Mouse (Mus musculus) embryo, embryonic 10 days (tissue): ENCODE measurements around the gene Il12b.

Experiments
- DNase-seq: peaks from one replicate; pipeline ENCODE4 v3.0.0-alpha.2; 2015; ENCODE audit warnings: low spot score

Gene Il12b

GRCm38 (mm10) chr11:44399763-44400162, at the start of gene Il12b:
TSS of gene Il12b (plus strand) at chr11:44400063.
- DNase-seq: no peak

GRCm38 (mm10) chr11:44354860-44355470, 44.9 kb upstream of the Il12b start:
- no peak for DNase-seq

GRCm38 (mm10) chr11:44356171-44356570, 43.7 kb upstream of the Il12b start:
- DNase-seq: no peak

- DNase-seq: no peak
Observed at GRCm38 (mm10) chr11:44364536-44364935, 35.3 kb upstream of the Il12b start.

GRCm38 (mm10) chr11:44367711-44368110, 32.2 kb upstream of the Il12b start:
- peak; percentile 28 for DNase-seq

- no peak for DNase-seq
Observed at GRCm38 (mm10) chr11:44372856-44373255, 27.0 kb upstream of the Il12b start.

- no peak for DNase-seq
Observed at GRCm38 (mm10) chr11:44377879-44378278, 22.0 kb upstream of the Il12b start.

- no peak for DNase-seq
Observed at GRCm38 (mm10) chr11:44380432-44381051, 19.3 kb upstream of the Il12b start.

GRCm38 (mm10) chr11:44382200-44382599, 17.7 kb upstream of the Il12b start:
- DNase-seq: no peak

GRCm38 (mm10) chr11:44387031-44387430, 12.8 kb upstream of the Il12b start:
- no peak for DNase-seq

GRCm38 (mm10) chr11:44389993-44390701, 9.7 kb upstream of the Il12b start:
- DNase-seq: peak; percentile 31

- peak; percentile 38 for DNase-seq
Observed at GRCm38 (mm10) chr11:44393101-44393810, 6.6 kb upstream of the Il12b start.

- DNase-seq: no peak
Observed at GRCm38 (mm10) chr11:44395401-44395800, 4.5 kb upstream of the Il12b start.

- no peak for DNase-seq
Observed at GRCm38 (mm10) chr11:44397551-44397950, 2.3 kb upstream of the Il12b start.

GRCm38 (mm10) chr11:44398356-44398755, 1.5 kb upstream of the Il12b start:
- DNase-seq: peak; percentile 5

- DNase-seq: peak; percentile 92
Observed at GRCm38 (mm10) chr11:44398782-44399225, 1.1 kb upstream of the Il12b start.

GRCm38 (mm10) chr11:44401635-44402548, 2.0 kb downstream of the Il12b start:
- DNase-seq: no peak

GRCm38 (mm10) chr11:44405113-44405512, 5.2 kb downstream of the Il12b start:
- no peak for DNase-seq

GRCm38 (mm10) chr11:44405961-44406360, 6.1 kb downstream of the Il12b start:
- DNase-seq: no peak

GRCm38 (mm10) chr11:44406457-44406856, 6.6 kb downstream of the Il12b start:
- DNase-seq: no peak

- no peak for DNase-seq
Observed at GRCm38 (mm10) chr11:44408626-44409025, 8.8 kb downstream of the Il12b start.
